Mouse (Mus musculus) megakaryocyte, embryonic 14.5 days (primary cell): ENCODE data around the gene Fam25c. TPM values are rescaled to one million over a fixed set of nuclear protein-coding genes. Genes with fewer than 3 reads are reported as not detected.
A peak's percentile ranks its signal among the peaks of the same experiment; 100 is the strongest.
"Not testable (repeated sequence)": the region's sequence is repeated elsewhere in the genome, so short reads cannot be mapped to it uniquely, and the experiment has no call there.

Source experiments
- H3K27me3 ChIP-seq: replicated peaks from 2 replicates; pipeline ENCODE3; 2012; ENCODE audit warnings: inconsistent platforms
- H3K36me3 ChIP-seq: replicated peaks from 2 replicates; pipeline ENCODE3; 2012; ENCODE audit warnings: low read length, inconsistent platforms, mixed read lengths
- H3K4me1 ChIP-seq: 2 replicates; pipeline ENCODE4 v1.6.1; 2012; ENCODE audit warnings: inconsistent platforms
- H3K4me3 ChIP-seq: replicated peaks from 2 replicates; pipeline ENCODE3; 2012; ENCODE audit warnings: moderate library complexity, mild to moderate bottlenecking, inconsistent platforms
- H3K9me3 ChIP-seq: 2 replicates; pipeline ENCODE4 v1.6.1; 2012; ENCODE audit warnings: inconsistent platforms
- FLI1 ChIP-seq: IDR thresholded peaks from 2 replicates; pipeline ENCODE4 v1.6.1; 2012; ENCODE audit warnings: low read length, inconsistent platforms, mixed read lengths
- GATA1 ChIP-seq: IDR thresholded peaks from 3 replicates; pipeline ENCODE4 v1.6.1; 2012; ENCODE audit warnings: mixed read lengths, low read length, inconsistent platforms, borderline replicate concordance
- polyA plus RNA-seq: library from polyadenylated mRNA; stranded (reverse); fragments of >175 nt; gene quantifications from 2 replicates; pipeline ENCODE4 v1.2.3, GENCODE M21; 2012; ENCODE audit warnings: low replicate concordance; ENCODE audit not compliant: insufficient read depth

Fam25c gene
- polyA plus RNA-seq, 1 experiment, result not detected

DNA sequence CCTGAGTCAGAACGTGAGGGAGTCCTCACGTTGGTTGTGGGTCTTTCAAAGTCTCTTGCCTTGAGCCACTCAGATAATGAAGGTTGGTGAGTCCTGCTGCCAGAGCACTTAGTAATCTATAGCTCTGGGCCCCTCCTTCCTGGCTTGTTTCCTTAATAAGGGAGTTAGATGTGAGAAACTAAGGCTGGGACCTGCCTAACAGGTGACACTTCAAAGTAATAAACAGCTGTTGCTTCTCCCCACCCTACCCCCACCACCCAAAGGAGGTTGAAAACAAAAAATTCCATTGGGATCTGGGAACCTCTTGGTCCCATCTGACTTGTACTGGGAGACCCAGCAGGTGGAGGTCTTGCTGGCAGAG, 9.9 kb upstream of the Fam25c start:
- no peak overlapping the region for H3K4me3 ChIP-seq
- no peaks in the 10 kb centered on the region for H3K36me3 ChIP-seq
- H3K27me3 ChIP-seq, result peaks cover 21% of the 10 kb centered on the region
- H3K4me1 ChIP-seq, result peaks cover 9% of the 10 kb centered on the region
- H3K9me3 ChIP-seq, result peaks cover 25% of the 10 kb centered on the region
- TF ChIP-seq FLI1 (no peak), GATA1 (no peak)

DNA sequence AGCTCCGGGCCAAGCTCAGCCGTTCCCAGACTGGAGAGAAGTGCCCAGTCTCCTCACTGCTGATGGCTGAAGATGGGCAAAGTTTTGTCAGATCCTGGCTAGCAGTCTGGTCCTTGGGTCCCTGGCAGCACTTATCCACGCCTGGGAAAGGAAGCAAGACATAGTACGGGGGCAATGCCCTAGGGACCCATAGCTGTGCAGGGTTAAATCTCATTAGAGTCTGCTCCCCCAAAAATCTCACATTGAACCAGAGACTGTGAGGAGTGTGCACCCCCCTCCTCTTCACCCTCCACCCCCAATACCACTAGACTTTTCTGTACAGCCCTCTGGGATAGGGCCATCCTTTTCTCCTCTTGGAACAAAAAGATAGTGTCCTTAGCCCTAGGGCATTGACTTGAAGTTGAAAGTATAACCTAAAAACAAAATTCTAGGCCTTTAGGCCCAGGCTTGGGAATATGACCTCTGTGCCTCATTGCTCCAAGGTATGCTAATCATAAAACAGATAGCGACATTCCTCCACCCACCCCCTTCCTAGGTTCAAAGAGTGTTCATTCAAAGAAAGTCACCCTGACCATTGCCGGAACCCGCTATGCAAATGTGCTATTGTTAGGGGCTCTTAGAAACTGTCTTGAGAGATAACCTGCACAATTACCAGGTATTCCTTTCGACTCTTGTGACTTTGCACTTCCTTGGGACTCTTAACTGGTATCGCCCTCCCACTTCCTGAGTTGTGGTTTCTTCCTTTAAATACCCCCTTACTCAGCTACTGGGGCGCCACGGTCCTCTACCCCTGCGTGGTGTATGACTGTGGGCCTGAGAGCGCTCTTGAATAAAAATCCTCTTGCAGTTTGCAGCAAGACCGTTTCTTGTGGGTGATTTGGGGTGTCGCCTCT, 9.3 kb upstream of the Fam25c start:
- not testable (repeated sequence) for H3K4me1 ChIP-seq, H3K36me3 ChIP-seq, H3K4me3 ChIP-seq
- Histone ChIP-seq H3K9me3 (peaks cover 25% of the 10 kb centered on the region), H3K27me3 (peaks cover 23% of the 10 kb centered on the region)

DNA sequence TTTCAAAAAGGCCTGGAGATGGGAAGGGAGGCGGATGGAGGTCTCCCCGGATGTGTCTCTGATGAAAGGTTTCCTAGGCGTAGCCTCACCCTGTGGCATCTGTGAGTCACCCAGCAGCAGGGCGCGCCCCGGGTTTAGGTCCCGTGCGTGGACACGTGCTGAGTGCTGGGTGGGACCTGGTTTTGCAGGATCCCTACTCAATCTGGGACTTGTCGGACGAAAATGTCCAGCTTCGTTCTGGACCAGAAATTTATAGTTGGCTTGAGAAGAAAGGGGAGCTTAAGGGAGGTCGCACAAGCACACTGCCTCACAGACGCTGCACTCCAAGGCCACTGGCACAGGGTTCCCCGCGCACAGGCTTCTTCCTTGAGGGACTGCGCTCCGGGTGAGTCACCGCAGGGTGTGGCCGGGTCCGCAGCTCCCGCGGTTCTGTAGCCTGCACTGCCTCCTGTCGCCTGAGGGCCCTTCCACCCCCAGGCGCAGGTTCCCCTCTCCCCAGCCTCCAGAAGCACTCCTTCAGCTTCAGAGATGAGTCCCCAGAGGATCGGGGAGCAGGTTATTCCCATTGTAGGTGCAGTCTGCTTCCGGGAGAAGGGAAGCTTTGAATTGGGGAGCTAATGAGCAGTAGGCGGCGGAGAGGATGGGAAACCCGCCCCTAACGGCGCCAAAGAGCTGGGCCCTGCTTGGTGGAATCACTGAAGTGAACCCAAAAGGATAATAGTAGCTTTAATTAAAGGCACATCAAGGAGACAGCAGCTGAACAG, 8.4 kb upstream of the Fam25c start:
- peaks cover 25% of the 10 kb centered on the region for H3K9me3 ChIP-seq
- peak overlapping the region; percentile 87 for H3K4me3 ChIP-seq
- H3K36me3 ChIP-seq, result no peaks in the 10 kb centered on the region
- peaks cover 9% of the 10 kb centered on the region for H3K4me1 ChIP-seq
- no peak for TF ChIP-seq GATA1
- no peak for TF ChIP-seq FLI1
- H3K27me3 ChIP-seq, result peaks cover 25% of the 10 kb centered on the region

DNA sequence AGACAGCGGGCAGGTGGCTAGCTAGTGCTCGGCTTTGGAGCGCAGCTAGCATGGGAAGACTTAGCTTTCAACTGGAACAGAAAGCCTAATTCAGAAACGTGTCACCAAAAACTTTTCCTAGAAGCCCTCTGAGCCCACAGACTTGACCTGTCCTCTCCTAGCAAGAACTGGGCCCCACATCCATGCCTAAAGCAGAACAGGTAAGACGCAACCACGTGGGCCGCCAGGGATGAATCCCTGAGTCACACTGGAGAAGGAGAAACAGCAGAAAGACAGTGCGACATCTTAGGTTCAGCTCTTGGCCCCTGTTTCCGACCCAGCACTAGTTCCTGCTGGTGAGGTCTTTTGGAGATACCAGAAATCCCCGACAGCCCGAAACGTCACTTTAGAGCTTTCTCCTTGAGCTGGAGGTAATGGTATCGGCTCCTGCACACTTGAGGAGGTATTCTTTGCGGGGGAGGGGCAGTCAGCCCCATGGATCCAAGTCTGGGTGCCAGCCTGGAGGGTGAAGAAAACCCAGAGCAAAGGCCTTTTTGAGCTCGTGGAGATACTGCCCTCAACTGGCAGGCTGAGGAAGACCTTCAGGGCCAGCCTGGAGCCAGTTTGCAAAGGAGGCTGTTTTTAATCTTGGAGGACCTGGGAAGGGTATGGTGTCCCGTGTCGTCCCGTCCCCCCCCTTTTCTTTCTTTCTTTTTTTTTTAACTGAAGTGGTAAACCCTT, 7.7 kb upstream of the Fam25c start:
- Histone ChIP-seq H3K36me3 (no peaks in the 10 kb centered on the region), H3K4me1 (peaks cover 9% of the 10 kb centered on the region), H3K4me3 (no peak overlapping the region), H3K9me3 (peaks cover 25% of the 10 kb centered on the region), H3K27me3 (peaks cover 31% of the 10 kb centered on the region)
- no peak for TF ChIP-seq FLI1
- TF ChIP-seq GATA1, result no peak

DNA sequence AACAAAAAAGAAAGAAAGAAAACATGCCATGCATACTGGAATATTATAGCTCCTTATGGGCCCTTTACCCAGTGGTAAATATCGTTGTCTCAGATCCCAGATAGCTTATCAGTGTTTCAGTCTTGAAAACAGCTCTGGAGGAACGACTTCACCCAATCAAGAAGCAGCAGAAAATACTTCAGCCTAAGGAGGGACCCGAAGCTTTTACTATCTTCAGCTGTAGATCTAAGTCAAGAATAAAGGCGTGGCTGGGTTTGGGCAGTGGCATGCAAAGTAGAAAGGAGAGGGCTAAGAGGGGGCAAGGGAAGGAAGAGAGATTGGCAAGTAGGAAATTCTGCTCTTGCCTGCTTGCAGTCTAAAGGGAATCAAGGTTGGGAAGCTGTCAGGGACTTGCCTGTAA, 6.9 kb upstream of the Fam25c start:
- TF ChIP-seq GATA1, result no peak
- no peak for TF ChIP-seq FLI1

DNA sequence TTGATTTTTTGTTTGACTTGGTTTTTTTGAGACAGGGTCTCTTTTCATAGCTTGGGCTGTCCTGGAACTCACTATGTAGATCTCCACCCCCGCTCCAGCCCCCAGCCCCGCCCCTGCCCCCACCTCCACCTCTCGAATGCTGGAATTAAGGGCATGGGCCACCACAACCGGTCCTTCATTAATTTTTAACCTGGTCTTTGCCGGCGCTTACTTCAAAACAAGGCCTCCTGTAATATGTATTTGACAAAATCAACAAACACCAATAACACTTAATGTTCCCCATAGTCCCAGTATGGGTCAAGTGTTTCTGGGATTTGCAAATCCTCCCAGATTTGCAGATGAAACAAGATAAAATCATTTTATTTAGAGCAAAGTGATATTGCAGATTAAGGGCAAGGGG, 5.0 kb upstream of the Fam25c start:
- peaks cover 43% of the 10 kb centered on the region for H3K27me3 ChIP-seq
- peaks cover 9% of the 10 kb centered on the region for H3K4me1 ChIP-seq
- no peaks in the 10 kb centered on the region for H3K36me3 ChIP-seq
- H3K9me3 ChIP-seq, result peaks cover 17% of the 10 kb centered on the region
- no peak overlapping the region for H3K4me3 ChIP-seq
- no peak for TF ChIP-seq GATA1
- TF ChIP-seq FLI1, result no peak

More for the DNA sequence above, 6.9 kb upstream of the Fam25c start:
- H3K9me3 ChIP-seq, result peaks cover 25% of the 10 kb centered on the region
- no peaks in the 10 kb centered on the region for H3K36me3 ChIP-seq
- H3K4me3 ChIP-seq, result no peak overlapping the region
- peaks cover 38% of the 10 kb centered on the region for H3K27me3 ChIP-seq
- peaks cover 9% of the 10 kb centered on the region for H3K4me1 ChIP-seq

DNA sequence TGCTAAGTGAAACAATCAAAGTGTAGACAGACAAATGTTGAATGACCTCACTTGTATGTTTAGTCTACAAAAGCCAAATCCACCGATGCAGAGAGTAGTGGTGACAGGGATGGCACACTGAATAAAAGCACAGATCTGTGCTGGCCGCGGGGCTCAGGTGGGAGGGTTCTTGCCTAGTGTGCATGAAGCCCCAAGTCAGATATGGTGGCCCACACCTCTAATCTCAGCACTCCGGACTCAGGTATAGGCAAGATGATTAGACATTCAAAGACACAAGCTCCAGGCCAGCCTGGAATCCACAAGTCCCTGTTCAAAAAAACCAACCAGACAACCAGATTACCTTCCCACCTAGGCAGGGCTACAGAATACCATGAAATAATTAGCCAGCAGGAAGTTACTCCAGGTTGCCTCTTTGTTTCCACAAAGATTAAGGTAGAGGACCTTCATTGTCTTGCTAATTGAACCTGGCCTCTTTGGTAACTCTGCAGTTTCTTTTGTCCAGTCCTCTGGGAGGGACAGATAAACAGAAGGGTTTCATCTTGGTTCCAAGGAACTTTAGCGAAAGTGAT, 4.5 kb upstream of the Fam25c start:
- Histone ChIP-seq H3K36me3 (no peaks in the 10 kb centered on the region), H3K4me1 (peaks cover 9% of the 10 kb centered on the region), H3K4me3 (no peak overlapping the region), H3K27me3 (peaks cover 45% of the 10 kb centered on the region), H3K9me3 (peaks cover 13% of the 10 kb centered on the region)
- TF ChIP-seq FLI1 (no peak), GATA1 (no peak)

DNA sequence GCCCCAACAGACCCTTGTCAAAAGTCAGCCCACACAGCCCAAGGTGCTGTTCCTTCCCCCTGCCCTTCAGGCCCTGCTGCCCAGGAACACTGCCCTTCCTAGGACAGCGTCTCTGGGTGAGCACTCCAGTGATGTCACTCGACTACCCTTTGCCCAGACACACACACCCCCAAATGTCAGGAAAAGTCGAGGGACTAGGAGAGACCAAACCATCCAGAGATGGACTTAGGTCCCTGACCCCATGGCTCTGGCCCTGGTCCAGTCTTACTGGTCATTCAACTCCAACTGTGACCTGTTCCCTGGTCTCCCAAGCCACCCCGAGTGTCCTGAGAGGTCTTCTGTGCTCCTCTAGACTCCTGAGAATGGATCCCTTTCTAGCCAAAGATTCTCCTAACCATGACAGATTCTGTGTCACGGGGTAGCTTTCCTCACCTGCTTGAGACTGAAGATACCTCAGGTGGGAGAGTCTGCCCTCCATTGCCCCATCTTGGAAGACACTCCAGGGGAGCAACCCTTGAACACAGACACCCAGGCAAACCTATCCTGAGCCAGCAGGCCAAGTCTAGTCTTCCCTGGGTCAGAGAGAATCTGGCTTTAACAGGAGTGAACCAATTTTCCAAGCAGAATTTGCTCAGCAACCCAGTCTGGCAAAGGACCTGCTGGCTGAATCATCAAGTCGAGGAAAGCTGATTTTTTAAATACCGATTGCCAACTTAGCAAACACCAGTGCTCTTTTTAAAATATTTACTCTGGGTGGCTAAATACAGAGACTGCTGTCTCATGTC, 2.6 kb upstream of the Fam25c start:
- no peaks in the 10 kb centered on the region for H3K9me3 ChIP-seq
- H3K4me1 ChIP-seq, result no peaks in the 10 kb centered on the region
- no peak for TF ChIP-seq FLI1
- no peak for TF ChIP-seq GATA1
- H3K27me3 ChIP-seq, result peaks cover 42% of the 10 kb centered on the region
- H3K4me3 ChIP-seq, result no peak overlapping the region
- H3K36me3 ChIP-seq, result no peaks in the 10 kb centered on the region

DNA sequence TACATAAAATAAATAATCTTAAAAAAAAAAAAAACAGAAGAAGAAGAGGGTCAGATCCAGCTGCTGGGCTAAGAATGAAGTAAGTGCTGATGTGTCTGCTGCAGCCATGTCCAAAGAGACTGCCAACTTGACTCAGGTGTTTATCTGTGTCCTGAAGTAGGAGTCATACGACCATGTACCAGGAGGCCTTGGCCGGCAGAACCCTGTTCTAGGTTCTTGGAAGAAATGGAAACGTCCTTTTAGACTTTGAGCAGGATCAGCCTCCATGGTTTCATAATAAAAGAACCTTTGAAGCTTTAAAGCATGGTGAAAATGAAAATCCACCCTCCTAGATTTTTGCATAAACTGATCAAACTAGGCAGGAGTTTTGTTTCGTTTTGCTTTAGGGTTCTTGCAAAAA, 777 bp downstream of the Fam25c start:
- Histone ChIP-seq H3K36me3 (no peaks in the 10 kb centered on the region), H3K4me3 (no peak overlapping the region), H3K4me1 (no peaks in the 10 kb centered on the region), H3K27me3 (peaks cover 42% of the 10 kb centered on the region), H3K9me3 (no peaks in the 10 kb centered on the region)
- TF ChIP-seq FLI1 (no peak), GATA1 (no peak)
